Mouse (Mus musculus): ENCODE measurements around the gene Chrnb1. TPM values are rescaled to one million over a fixed set of nuclear protein-coding genes. Genes with fewer than 3 reads are reported as not detected.

Chrnb1 gene
- polyA plus RNA-seq, 1 experiment from 2014 or later, result 2.6 TPM

GRCm38 (mm10) chr11:69822080-69822479, 26.3 kb upstream of the Chrnb1 start, which contains the start of gene Spem1:
TSS of gene Spem1 (minus strand) at chr11:69822180.
- no peak within 1 kb of the TSS for H3K9ac ChIP-seq
- no peak within 1 kb of the TSS for H3K27ac ChIP-seq
- no peak within 1 kb of the TSS for H3K4me3 ChIP-seq
- H3K9me3 ChIP-seq, result no peaks in the 10 kb centered on the region
- no peak for ATAC-seq (ENCODE audit: low FRiP score)
- no peaks in the 10 kb centered on the region for H3K4me1 ChIP-seq (replicated peaks)
- H3K36me3 ChIP-seq, result peaks cover 31% of the 10 kb centered on the region
- WGBS, result 93% methylated on average over 3 of the region's 3 CpGs
- no peak within 1 kb of the TSS for H3K4me2 ChIP-seq
- H3K27me3 ChIP-seq, result no peaks in the 10 kb centered on the region

- no peak for ATAC-seq (ENCODE audit: low FRiP score)
- 95% methylated on average over 8 of the region's 8 CpGs for WGBS
- Histone ChIP-seq H3K27me3 (no peaks in the 10 kb centered on the region), H3K4me2 (no peak overlapping the region), H3K9me3 (no peaks in the 10 kb centered on the region), H3K9ac (no peak overlapping the region), H3K27ac (no peak overlapping the region), H3K4me3 (no peak overlapping the region), H3K36me3 (no peaks in the 10 kb centered on the region; the same call in none of the 2 replicates), H3K4me1 (replicated peaks) (no peaks in the 10 kb centered on the region)
Measured at GRCm38 (mm10) chr11:69818871-69819270, 23.1 kb upstream of the Chrnb1 start.

GRCm38 (mm10) chr11:69818365-69818764, 22.6 kb upstream of the Chrnb1 start, which contains the start of gene Spem2:
TSS of gene Spem2 (minus strand) at chr11:69818465.
- Histone ChIP-seq H3K27ac (no peak within 1 kb of the TSS), H3K9ac (no peak within 1 kb of the TSS), H3K4me1 (replicated peaks) (no peaks in the 10 kb centered on the region), H3K4me3 (no peak within 1 kb of the TSS), H3K4me2 (no peak within 1 kb of the TSS), H3K36me3 (no peaks in the 10 kb centered on the region; the same call in 1 of the 2 replicates), H3K9me3 (no peaks in the 10 kb centered on the region), H3K27me3 (0 out of 2 replicates have a peak, but pooled peaks cover 3% of the 10 kb centered on the region)
- no peak for ATAC-seq (ENCODE audit: low FRiP score)
- 88% methylated on average over 2 of the region's 2 CpGs for WGBS

DNA sequence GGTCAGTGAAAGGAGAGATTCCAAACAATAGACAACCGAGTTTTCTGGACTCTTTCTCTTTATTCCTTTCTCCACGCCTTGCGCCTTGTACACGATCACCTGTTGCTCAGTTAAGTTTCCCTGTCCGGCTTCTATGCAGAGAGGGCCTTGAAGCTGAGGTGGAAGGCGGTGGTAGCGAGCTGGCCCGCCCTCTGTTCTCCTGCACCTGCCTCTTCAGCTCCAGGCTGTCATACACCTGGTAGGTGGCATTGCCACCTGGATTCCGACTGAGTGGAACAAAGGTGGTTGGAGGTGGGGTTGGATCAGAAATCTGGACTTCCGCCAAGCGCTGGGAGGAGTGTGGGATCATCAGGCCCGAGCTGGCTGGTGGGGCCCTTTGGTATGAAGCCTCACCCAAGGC, 20.8 kb upstream of the Chrnb1 start:
- 91% methylated on average over 12 of the region's 12 CpGs for WGBS
- Histone ChIP-seq H3K4me2 (no peak overlapping the region), H3K4me3 (no peak overlapping the region), H3K4me1 (replicated peaks) (no peaks in the 10 kb centered on the region), H3K9me3 (no peaks in the 10 kb centered on the region), H3K27ac (no peak overlapping the region), H3K36me3 (no peaks in the 10 kb centered on the region), H3K9ac (no peak overlapping the region), H3K27me3 (0 out of 2 replicates have a peak, but pooled peaks cover 3% of the 10 kb centered on the region)
- ATAC-seq (ENCODE audit: low FRiP score), result no peak

GRCm38 (mm10) chr11:69815155-69815554, 19.4 kb upstream of the Chrnb1 start, which contains the start of gene Gm39566:
TSS of gene Gm39566 (minus strand) at chr11:69815298.
- WGBS, result 70% methylated on average over 10 of the region's 10 CpGs
- H3K4me1 ChIP-seq (replicated peaks), result no peaks in the 10 kb centered on the region
- H3K4me2 ChIP-seq, result no peak within 1 kb of the TSS
- H3K9me3 ChIP-seq, result no peaks in the 10 kb centered on the region
- H3K36me3 ChIP-seq, result no peaks in the 10 kb centered on the region
- ATAC-seq (ENCODE audit: low FRiP score), result no peak
- no peak within 1 kb of the TSS for H3K27ac ChIP-seq
- H3K4me3 ChIP-seq, result no peak within 1 kb of the TSS
- H3K9ac ChIP-seq, result no peak within 1 kb of the TSS
- 0 out of 2 replicates have a peak, but pooled peaks cover 3% of the 10 kb centered on the region for H3K27me3 ChIP-seq

DNA sequence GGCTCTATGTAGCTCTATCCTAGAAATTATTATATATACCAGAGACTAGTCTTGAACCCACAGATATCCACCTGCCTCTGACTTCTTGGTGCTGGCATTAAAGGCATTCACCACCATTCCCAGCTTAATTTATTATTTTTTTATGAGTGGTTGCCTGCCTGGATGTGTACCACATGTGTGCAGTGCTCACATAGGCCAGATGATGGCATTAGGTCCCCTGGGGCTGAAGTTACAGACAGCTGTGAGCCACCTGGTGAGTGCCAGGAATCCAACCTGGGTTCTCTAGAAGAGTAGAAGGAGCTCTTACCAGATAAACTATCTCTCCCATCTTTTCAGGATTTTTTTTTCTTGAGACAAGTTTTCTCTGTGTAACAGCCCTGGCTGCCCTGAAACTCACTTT, 14.5 kb upstream of the Chrnb1 start:
- H3K27ac ChIP-seq, result no peak overlapping the region
- peaks cover 3% of the 10 kb centered on the region; the same call in 1 of the 2 replicates for H3K4me1 ChIP-seq (replicated peaks)
- H3K27me3 ChIP-seq, result peaks cover 31% of the 10 kb centered on the region
- no peak for ATAC-seq (ENCODE audit: low FRiP score)
- no peak overlapping the region for H3K4me3 ChIP-seq
- no peak overlapping the region for H3K9ac ChIP-seq
- H3K36me3 ChIP-seq, result no peaks in the 10 kb centered on the region
- H3K4me2 ChIP-seq, result no peak overlapping the region
- H3K9me3 ChIP-seq, result 0 out of 2 replicates have a peak, but pooled peaks cover 3% of the 10 kb centered on the region

DNA sequence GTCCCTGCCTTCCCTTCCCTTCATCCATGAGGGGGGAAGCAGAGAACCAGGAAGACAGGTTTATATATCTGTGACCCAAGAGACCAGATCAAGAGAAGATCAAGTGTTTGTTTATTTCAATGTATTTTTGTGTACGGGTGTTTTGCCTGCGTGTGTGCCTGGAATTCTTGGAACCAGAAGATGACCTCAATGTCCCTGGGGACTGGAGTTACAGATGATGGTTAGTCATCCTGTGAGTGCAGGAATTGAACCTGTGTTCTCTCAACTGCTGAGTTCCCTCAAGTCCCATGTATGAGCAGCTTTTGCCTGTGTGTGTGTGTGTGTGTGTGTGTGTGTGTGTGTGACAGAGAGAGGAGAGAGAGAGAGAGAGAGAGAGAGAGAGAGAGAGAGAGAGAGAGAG, 11.9 kb upstream of the Chrnb1 start:
- no peak overlapping the region for H3K4me2 ChIP-seq
- no peaks in the 10 kb centered on the region for H3K36me3 ChIP-seq
- no peak overlapping the region for H3K4me3 ChIP-seq
- WGBS, result 89% methylated on average over 2 of the region's 2 CpGs
- H3K9me3 ChIP-seq, result 0 out of 2 replicates have a peak, but pooled peaks cover 3% of the 10 kb centered on the region
- H3K4me1 ChIP-seq (replicated peaks), result peaks cover 29% of the 10 kb centered on the region
- H3K9ac ChIP-seq, result no peak overlapping the region
- no peak for ATAC-seq (ENCODE audit: low FRiP score)
- H3K27me3 ChIP-seq, result peaks cover 42% of the 10 kb centered on the region
- H3K27ac ChIP-seq, result no peak overlapping the region

DNA sequence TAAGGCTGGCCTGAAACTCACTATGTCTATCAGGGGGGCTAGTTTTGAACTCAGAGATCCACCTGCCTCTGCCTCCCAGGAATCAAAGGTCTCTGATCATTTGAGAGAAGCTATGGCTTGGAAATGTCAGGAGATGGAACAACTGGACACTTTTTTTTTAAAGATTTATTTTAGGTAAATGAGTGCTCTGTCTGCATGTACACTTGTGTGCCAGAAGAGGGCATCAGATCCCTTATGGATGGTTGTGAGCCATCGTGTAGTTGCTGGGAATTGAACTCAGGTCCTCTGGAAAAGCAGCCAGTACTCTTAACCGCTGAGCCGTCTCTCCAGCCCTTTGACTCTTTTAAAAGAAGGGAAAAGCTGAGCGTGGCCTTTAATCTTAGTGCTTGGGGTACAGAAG, 10.6 kb upstream of the Chrnb1 start:
- Histone ChIP-seq H3K27me3 (peaks cover 51% of the 10 kb centered on the region), H3K4me3 (no peak overlapping the region), H3K27ac (no peak overlapping the region), H3K4me1 (replicated peaks) (peaks cover 41% of the 10 kb centered on the region), H3K9ac (no peak overlapping the region), H3K4me2 (no peak overlapping the region), H3K9me3 (0 out of 2 replicates have a peak, but pooled peaks cover 3% of the 10 kb centered on the region), H3K36me3 (no peaks in the 10 kb centered on the region)
- 84% methylated on average over 4 of the region's 4 CpGs for WGBS
- ATAC-seq (ENCODE audit: low FRiP score), result no peak

DNA sequence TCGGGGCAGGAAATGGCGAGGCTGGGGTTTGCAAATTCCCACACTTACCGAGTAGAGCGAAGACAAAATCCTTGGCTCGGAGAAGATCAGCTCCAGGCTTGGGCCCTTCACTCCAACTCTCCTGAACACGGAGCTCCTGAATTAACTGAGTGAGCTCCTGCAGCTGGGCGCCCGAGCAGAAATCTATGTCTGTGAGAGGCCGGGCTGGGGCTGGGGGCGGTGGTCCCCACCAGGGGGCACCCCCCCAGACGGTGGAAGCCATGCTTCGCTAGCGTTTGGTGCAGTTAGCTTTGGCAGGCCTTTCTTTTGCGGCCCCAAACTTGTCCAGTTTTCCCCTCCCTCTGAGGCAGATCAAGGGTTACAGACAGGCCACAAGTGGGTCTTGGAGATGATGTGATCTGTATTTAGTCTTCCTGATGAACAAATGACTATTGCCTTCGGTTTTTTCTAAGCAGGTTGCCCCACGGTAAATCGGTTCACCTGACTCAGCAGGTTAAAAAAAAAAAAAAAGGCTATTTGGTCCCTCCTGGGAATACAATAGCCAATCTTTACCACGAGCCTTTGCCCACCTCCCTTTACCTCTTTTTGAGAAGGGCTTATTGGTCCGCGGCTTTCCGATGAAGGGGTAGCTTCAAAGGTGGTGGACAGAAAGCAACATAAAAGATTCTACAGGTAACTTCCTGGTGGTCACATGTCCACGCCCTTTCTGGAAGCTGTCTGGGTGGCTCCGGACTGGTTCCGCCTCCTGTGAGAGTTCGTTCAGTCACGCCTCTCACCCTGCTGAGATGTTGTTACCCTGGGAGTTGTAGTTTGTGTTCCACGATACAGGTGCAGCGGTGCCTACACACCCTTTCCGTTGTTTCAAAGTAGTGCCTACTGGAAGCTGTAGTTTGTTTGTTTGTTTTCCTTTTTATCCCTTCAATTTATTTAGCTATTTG, 9.5 kb upstream of the Chrnb1 start, which contains the start of gene Tmem102:
Tmem102 (minus strand) TSS at position 653 of the 938 bp plus-strand sequence.
- peaks cover 51% of the 10 kb centered on the region for H3K4me1 ChIP-seq (replicated peaks)
- H3K4me3 ChIP-seq, result peak within 1 kb of the TSS; percentile 10; the same call in 1 of the 2 replicates
- ATAC-seq (ENCODE audit: low FRiP score), result no peak

GRCm38 (mm10) chr11:69804652-69804940, 8.9 kb upstream of the Chrnb1 start:
- Histone ChIP-seq H3K27me3 (peaks cover 51% of the 10 kb centered on the region), H3K4me3 (0 out of 2 replicates have a peak overlapping the region, but pooled peaks have one; percentile 10), H3K36me3 (no peaks in the 10 kb centered on the region), H3K4me2 (peak overlapping the region; percentile 94), H3K4me1 (replicated peaks) (peaks cover 57% of the 10 kb centered on the region), H3K9ac (no peak overlapping the region; the same call in 1 of the 2 replicates), H3K9me3 (0 out of 2 replicates have a peak, but pooled peaks cover 3% of the 10 kb centered on the region), H3K27ac (no peak overlapping the region)
- WGBS, result 5% methylated on average over 12 of the region's 12 CpGs
- no peak for ATAC-seq (ENCODE audit: low FRiP score)

More for the DNA sequence above, 9.5 kb upstream of the Chrnb1 start, which contains the start of gene Tmem102:
- peak within 1 kb of the TSS; percentile 94 for H3K4me2 ChIP-seq
- H3K9ac ChIP-seq, result no peak within 1 kb of the TSS; the same call in 1 of the 2 replicates
- peaks cover 51% of the 10 kb centered on the region for H3K27me3 ChIP-seq
- H3K27ac ChIP-seq, result no peak within 1 kb of the TSS
- H3K9me3 ChIP-seq, result 0 out of 2 replicates have a peak, but pooled peaks cover 3% of the 10 kb centered on the region
- 5% methylated on average over 29 of the region's 29 CpGs for WGBS
- no peaks in the 10 kb centered on the region for H3K36me3 ChIP-seq

- H3K36me3 ChIP-seq, result no peaks in the 10 kb centered on the region
- WGBS, result 2% methylated on average over 60 of the region's 60 CpGs
- H3K4me3 ChIP-seq, result peak overlapping the region; percentile 52
- H3K4me1 ChIP-seq (replicated peaks), result peaks cover 63% of the 10 kb centered on the region
- peak; percentile 15; the same call in 1 of the 2 replicates for ATAC-seq (ENCODE audit: low FRiP score)
- H3K9ac ChIP-seq, result peak overlapping the region; percentile 89
- H3K4me2 ChIP-seq, result peak overlapping the region; percentile 94
- H3K27me3 ChIP-seq, result peaks cover 47% of the 10 kb centered on the region
- peak overlapping the region; percentile 81 for H3K27ac ChIP-seq
- 0 out of 2 replicates have a peak, but pooled peaks cover 3% of the 10 kb centered on the region for H3K9me3 ChIP-seq
Measured at GRCm38 (mm10) chr11:69803786-69804651, 8.3 kb upstream of the Chrnb1 start.

Data from hindbrain, embryonic 13.5 days (tissue).